Mouse (Mus musculus) adipose tissue, adult 10 weeks (tissue): ENCODE data around the gene Cop1. TPM values are rescaled to one million over a fixed set of nuclear protein-coding genes. Genes with fewer than 3 reads are reported as not detected.

ENCODE experiments used
- polyA plus RNA-seq: library from polyadenylated mRNA; stranded (reverse); fragments of 350-450 nt; fragmentation: Illumina TruSeq; extraction: RNeasy Lipid Tissue Mini Kit (QIAGEN cat#74804); gene quantifications from one replicate; pipeline ENCODE4 v1.2.3, GENCODE M21; 2014; ENCODE audit warnings: low read depth, low replicate concordance

The Cop1 gene
- polyA plus RNA-seq, result 89.0 TPM

GRCm38 (mm10) chr1:159231781-159232571 is at the start of gene Cop1:
Gene Cop1, plus strand, starts transcription at chr1:159232320.

